Mouse (Mus musculus) hindbrain, embryonic 13.5 days (tissue): ENCODE results near the gene Snx33. TPM values are rescaled to one million over a fixed set of nuclear protein-coding genes. Genes with fewer than 3 reads are reported as not detected.
A peak's percentile ranks its signal among the peaks of the same experiment; 100 is the strongest.

Experiments used
- ATAC-seq: fragments of 200-750 bp; cut with Nextera tagmentation; 2 replicates; pipeline ENCODE4 v1.8.0; 2017; ENCODE audit warnings: moderate TSS enrichment; ENCODE audit not compliant: low FRiP score
- H3K27ac ChIP-seq: fragments of 300-500 bp; sonication (generic); 2 replicates; pipeline ENCODE4 v1.5.1; 2015; ENCODE audit warnings: inconsistent platforms, mild to moderate bottlenecking, moderate library complexity
- H3K27me3 ChIP-seq: fragments of 300-500 bp; sonication (generic); 2 replicates; pipeline ENCODE4 v1.6.1; 2015; ENCODE audit warnings: mild to moderate bottlenecking, inconsistent platforms
- H3K36me3 ChIP-seq: fragments of 300-500 bp; sonication (generic); 2 replicates; pipeline ENCODE4 v1.6.1; 2015; ENCODE audit warnings: mild to moderate bottlenecking, inconsistent platforms
- H3K4me1 ChIP-seq: fragments of 300-500 bp; sonication (generic); replicated peaks from 2 replicates; pipeline ENCODE4 v1.6.1; 2015; ENCODE audit warnings: inconsistent platforms
- H3K4me2 ChIP-seq: fragments of 300-500 bp; sonication (generic); 2 replicates; pipeline ENCODE4 v1.6.1; 2015; ENCODE audit warnings: inconsistent platforms, mild to moderate bottlenecking, moderate library complexity
- H3K4me3 ChIP-seq: fragments of 300-500 bp; sonication (generic); 2 replicates; pipeline ENCODE4 v1.5.1; 2015; ENCODE audit warnings: mild to moderate bottlenecking, inconsistent platforms
- H3K9ac ChIP-seq: fragments of 300-500 bp; sonication (generic); 2 replicates; pipeline ENCODE4 v1.6.1; 2015; ENCODE audit warnings: mild to moderate bottlenecking, inconsistent platforms
- H3K9me3 ChIP-seq: fragments of 300-500 bp; sonication (generic); 2 replicates; pipeline ENCODE4 v1.6.1; 2016; ENCODE audit warnings: inconsistent platforms
- WGBS: fragments of 180-500 bp; shearing (Covaris S2); methylation state at CpG from one replicate; pipeline ENCODE4 v1.1.7; 2015; 5-methylcytosine and 5-hydroxymethylcytosine counted together
- polyA plus RNA-seq: library from polyadenylated mRNA; unstranded; fragments of >200 nt; fragmentation: Nextera tagmentation; extraction: Ambion mirVana; gene quantifications from 2 replicates; pipeline ENCODE4 v1.2.1, GENCODE M21; 2015

The Snx33 gene
- polyA plus RNA-seq, 1 experiment from 2014 or later: 3.7 TPM

DNA sequence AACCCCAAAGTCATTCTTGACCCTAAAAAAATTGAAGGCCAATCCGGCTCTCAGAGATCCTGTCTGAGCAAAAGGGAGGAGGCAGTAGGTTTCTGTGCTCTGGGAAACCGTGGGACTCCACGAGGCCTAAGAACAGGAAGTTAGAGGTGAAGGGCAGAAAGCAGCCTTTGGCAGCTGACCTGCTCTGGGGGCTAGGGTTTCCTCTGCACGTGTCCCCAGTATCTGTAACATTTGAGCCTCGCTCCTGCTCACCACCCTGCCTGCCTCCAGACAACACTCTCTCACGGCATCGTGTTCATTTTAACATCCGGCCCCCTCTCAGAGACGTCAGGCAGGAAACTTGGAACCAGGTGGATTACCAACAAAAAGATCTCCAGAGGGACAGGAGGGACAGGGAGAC, 27.6 kb downstream of the Snx33 start:
- no peak overlapping the region for H3K4me3 ChIP-seq
- ATAC-seq: no peak
- H3K36me3 ChIP-seq: no peaks in the 10 kb centered on the region
- 71% methylated on average over 9 of the region's 9 CpGs for WGBS
- no peak overlapping the region for H3K9ac ChIP-seq
- peaks cover 5% of the 10 kb centered on the region; the same call in 1 of the 2 replicates for H3K4me1 ChIP-seq
- no peak overlapping the region for H3K27ac ChIP-seq
- no peaks in the 10 kb centered on the region; the same call in 1 of the 2 replicates for H3K27me3 ChIP-seq
- no peaks in the 10 kb centered on the region for H3K9me3 ChIP-seq
- no peak overlapping the region for H3K4me2 ChIP-seq

- Histone ChIP-seq H3K36me3 (no peaks in the 10 kb centered on the region), H3K4me2 (no peak overlapping the region), H3K9ac (no peak overlapping the region), H3K4me3 (no peak overlapping the region), H3K27ac (no peak overlapping the region), H3K27me3 (no peaks in the 10 kb centered on the region; the same call in 1 of the 2 replicates), H3K4me1 (peaks cover 5% of the 10 kb centered on the region; the same call in 1 of the 2 replicates), H3K9me3 (no peaks in the 10 kb centered on the region)
- ATAC-seq: no peak
Measured at GRCm38 (mm10) chr9:56900060-56900459, 28.1 kb downstream of the Snx33 start.

- H3K27me3 ChIP-seq: no peaks in the 10 kb centered on the region; the same call in 1 of the 2 replicates
- WGBS: 65% methylated on average over 11 of the region's 11 CpGs
- no peaks in the 10 kb centered on the region for H3K9me3 ChIP-seq
- no peak overlapping the region for H3K4me3 ChIP-seq
- ATAC-seq: no peak
- no peak overlapping the region for H3K27ac ChIP-seq
- no peak overlapping the region for H3K4me2 ChIP-seq
- no peaks in the 10 kb centered on the region for H3K36me3 ChIP-seq
- H3K4me1 ChIP-seq: peaks cover 5% of the 10 kb centered on the region; the same call in 1 of the 2 replicates
- H3K9ac ChIP-seq: no peak overlapping the region
Measured at GRCm38 (mm10) chr9:56899409-56899808, 28.8 kb downstream of the Snx33 start.

GRCm38 (mm10) chr9:56896779-56897178, 31.4 kb downstream of the Snx33 start:
- peaks cover 11% of the 10 kb centered on the region; the same call in 1 of the 2 replicates for H3K27me3 ChIP-seq
- no peaks in the 10 kb centered on the region for H3K9me3 ChIP-seq
- no peak for ATAC-seq
- H3K4me3 ChIP-seq: no peak overlapping the region
- WGBS: 95% methylated on average over 12 of the region's 12 CpGs
- peaks cover 22% of the 10 kb centered on the region for H3K4me1 ChIP-seq
- H3K9ac ChIP-seq: no peak overlapping the region
- no peak overlapping the region for H3K4me2 ChIP-seq
- no peaks in the 10 kb centered on the region for H3K36me3 ChIP-seq
- no peak overlapping the region for H3K27ac ChIP-seq

GRCm38 (mm10) chr9:56894006-56894405, 34.2 kb downstream of the Snx33 start:
- no peak for ATAC-seq
- 16% methylated on average over 3 of the region's 3 CpGs for WGBS
- H3K27me3 ChIP-seq: peaks cover 15% of the 10 kb centered on the region; the same call in 1 of the 2 replicates
- no peak overlapping the region for H3K4me2 ChIP-seq
- no peaks in the 10 kb centered on the region for H3K9me3 ChIP-seq
- H3K27ac ChIP-seq: no peak overlapping the region
- no peak overlapping the region for H3K4me3 ChIP-seq
- peaks cover 26% of the 10 kb centered on the region for H3K4me1 ChIP-seq
- H3K9ac ChIP-seq: peak overlapping the region; percentile 19; the same call in 1 of the 2 replicates
- no peaks in the 10 kb centered on the region for H3K36me3 ChIP-seq

DNA sequence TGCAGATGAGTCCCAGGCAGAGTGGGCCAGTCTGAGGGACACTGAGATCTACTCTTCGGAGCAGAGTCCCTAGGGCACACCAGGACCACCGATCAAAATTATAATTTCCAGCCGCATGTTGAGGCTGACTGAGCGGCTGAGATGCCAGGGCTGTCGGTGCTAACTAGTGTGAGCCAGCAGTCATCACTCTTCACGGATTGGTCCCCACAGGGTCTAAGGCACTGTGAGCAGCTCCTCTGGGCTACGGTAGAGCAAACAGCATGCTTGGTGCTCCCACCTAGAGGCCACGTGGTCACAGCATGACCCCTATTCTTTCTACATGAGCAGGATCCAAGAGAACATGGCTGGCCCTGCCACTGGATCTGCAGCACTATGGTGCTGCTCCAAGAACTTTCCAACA, 34.9 kb downstream of the Snx33 start:
- Histone ChIP-seq H3K27ac (no peak overlapping the region), H3K9ac (peak overlapping the region; percentile 19; the same call in 1 of the 2 replicates), H3K27me3 (peaks cover 15% of the 10 kb centered on the region; the same call in 1 of the 2 replicates), H3K4me2 (no peak overlapping the region), H3K36me3 (no peaks in the 10 kb centered on the region), H3K4me3 (no peak overlapping the region), H3K4me1 (peaks cover 26% of the 10 kb centered on the region), H3K9me3 (no peaks in the 10 kb centered on the region)
- no peak for ATAC-seq
- 49% methylated on average over 8 of the region's 8 CpGs for WGBS

DNA sequence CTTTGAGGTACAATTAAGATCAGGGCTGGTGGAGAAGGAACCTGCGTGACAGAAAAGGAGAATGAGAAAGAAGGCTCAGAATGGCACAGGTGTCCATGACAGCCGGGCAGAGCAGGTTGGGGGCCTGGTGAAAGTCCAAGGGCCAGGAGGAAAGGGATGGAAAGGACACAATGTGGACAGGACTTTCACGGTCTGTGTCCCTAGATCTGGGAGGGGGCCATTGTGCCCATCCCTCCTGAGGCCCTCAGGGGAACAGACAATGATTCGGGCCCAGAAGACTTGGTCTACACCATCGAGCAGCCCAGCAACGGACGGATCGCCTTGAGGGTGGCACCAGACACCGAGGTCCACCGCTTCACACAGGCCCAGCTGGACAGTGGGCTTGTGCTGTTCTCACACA, 36.1 kb downstream of the Snx33 start:
- H3K4me1 ChIP-seq: peaks cover 26% of the 10 kb centered on the region
- H3K27ac ChIP-seq: no peak overlapping the region
- no peaks in the 10 kb centered on the region for H3K9me3 ChIP-seq
- H3K4me3 ChIP-seq: no peak overlapping the region
- H3K9ac ChIP-seq: peak overlapping the region; percentile 53; the same call in 1 of the 2 replicates
- H3K27me3 ChIP-seq: peaks cover 15% of the 10 kb centered on the region; the same call in 1 of the 2 replicates
- ATAC-seq: no peak
- WGBS: 87% methylated on average over 10 of the region's 10 CpGs
- no peaks in the 10 kb centered on the region for H3K36me3 ChIP-seq
- H3K4me2 ChIP-seq: no peak overlapping the region

DNA sequence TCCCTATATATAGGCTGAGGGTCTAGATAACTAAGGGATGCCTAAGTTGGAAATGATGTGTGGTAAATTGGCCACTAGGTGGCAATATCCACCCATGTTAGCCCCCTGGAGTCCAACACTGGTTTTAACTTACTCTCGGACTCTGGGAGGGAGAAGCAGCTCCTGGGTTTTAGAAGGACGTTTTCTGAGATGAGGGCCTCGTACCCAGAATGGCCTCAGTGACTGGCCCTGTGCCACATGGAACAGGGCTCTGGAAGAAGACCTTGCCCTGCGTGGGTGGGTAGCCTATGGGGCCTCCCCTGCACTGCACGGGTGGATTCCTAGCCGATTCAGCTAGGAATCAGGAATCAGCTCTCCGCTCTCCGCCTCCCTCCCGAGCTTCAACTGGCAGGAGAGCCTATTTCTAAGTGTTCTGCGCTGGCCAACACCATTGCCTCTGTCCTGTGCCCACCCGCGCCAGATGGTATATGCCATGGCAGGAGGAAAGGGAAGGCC, 36.6 kb downstream of the Snx33 start:
- peak; percentile 55 for ATAC-seq
- Histone ChIP-seq H3K4me2 (peak overlapping the region; percentile 38), H3K27ac (no peak overlapping the region), H3K9me3 (no peaks in the 10 kb centered on the region), H3K4me3 (peak overlapping the region; percentile 22; the same call in 1 of the 2 replicates), H3K27me3 (peaks cover 15% of the 10 kb centered on the region; the same call in 1 of the 2 replicates), H3K4me1 (peaks cover 26% of the 10 kb centered on the region), H3K36me3 (no peaks in the 10 kb centered on the region), H3K9ac (peak overlapping the region; percentile 53)
- 33% methylated on average over 12 of the region's 12 CpGs for WGBS

DNA sequence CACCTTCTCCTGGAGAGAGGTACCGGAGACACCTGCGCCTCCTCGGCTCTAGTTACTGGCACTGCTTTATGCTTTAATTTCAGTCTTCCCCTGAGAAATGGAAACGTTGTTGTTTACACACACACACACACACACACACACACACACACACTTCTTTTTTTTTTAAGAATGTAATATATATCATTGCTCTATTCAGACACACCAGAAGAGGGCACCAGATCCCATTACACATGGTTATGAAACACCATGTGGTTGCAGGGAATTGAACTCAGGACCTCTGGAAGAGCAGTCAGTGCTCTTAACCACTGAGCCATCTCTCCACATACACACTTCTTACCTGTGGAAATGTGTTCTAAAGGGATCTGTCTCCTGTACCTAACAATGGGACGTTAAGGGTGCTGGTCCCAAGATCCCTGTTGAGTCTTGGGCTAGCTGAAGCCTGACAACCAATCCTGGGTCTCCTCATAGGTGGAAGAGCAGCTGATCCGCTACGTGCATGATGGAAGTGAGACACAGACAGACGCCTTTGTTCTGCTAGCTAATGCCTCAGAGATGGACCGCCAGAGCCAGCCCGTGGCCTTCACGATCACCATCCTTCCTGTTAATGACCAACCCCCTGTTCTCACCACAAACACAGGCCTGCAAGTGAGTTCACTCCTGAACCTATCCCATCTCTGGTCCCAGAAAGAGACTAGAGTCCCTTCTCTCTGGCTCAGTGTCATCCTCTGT, 37.5 kb downstream of the Snx33 start:
- WGBS: 73% methylated on average over 11 of the region's 11 CpGs

DNA sequence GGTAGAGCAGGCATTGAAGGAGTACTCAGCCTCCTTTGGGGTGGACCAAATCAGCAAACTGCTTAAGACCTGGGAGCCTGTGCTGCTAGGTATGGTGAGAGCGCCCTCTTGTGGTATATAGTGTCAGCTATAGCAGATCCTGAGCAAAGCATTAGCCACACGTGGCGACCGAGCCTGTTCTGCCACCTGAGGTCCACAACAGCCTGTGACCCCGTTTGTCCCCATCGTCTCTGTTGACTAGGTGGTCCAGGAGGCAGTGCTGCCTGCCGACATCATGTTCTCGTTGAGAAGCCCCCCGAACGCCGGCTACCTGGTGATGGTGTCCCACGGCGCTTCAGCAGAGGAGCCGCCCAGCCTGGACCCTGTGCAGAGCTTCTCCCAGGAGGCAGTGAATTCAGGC, 38.4 kb downstream of the Snx33 start:
- peak; percentile 40; the same call in 1 of the 2 replicates for ATAC-seq
- H3K9me3 ChIP-seq: no peaks in the 10 kb centered on the region
- H3K4me1 ChIP-seq: peaks cover 26% of the 10 kb centered on the region
- H3K36me3 ChIP-seq: no peaks in the 10 kb centered on the region
- peak overlapping the region; percentile 54 for H3K4me2 ChIP-seq
- H3K4me3 ChIP-seq: peak overlapping the region; percentile 22; the same call in 1 of the 2 replicates
- 5% methylated on average over 14 of the region's 14 CpGs for WGBS
- H3K27me3 ChIP-seq: peaks cover 15% of the 10 kb centered on the region; the same call in 1 of the 2 replicates
- H3K27ac ChIP-seq: no peak overlapping the region
- H3K9ac ChIP-seq: peak overlapping the region; percentile 58

More for the DNA sequence above, 37.5 kb downstream of the Snx33 start:
- H3K4me1 ChIP-seq: peaks cover 26% of the 10 kb centered on the region
- H3K4me3 ChIP-seq: no peak overlapping the region
- no peaks in the 10 kb centered on the region for H3K9me3 ChIP-seq
- H3K27me3 ChIP-seq: peaks cover 15% of the 10 kb centered on the region; the same call in 1 of the 2 replicates
- H3K27ac ChIP-seq: no peak overlapping the region
- no peaks in the 10 kb centered on the region for H3K36me3 ChIP-seq
- no peak overlapping the region for H3K4me2 ChIP-seq
- no peak overlapping the region for H3K9ac ChIP-seq
- ATAC-seq: no peak

DNA sequence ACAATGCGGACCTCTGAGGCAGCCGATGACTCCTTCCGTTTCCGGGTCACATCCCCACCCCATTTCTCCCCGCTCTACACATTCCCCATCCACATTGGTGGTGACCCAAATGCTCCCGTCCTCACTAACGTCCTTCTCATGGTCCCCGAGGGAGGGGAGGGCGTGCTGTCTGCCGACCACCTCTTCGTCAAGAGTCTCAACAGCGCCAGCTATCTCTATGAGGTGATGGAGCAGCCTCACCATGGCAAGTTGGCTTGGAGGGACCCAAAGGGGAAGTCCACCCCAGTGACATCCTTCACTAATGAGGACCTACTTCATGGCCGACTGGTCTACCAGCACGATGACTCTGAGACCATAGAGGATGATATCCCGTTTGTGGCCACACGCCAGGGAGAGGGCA, 40.6 kb downstream of the Snx33 start:
- ATAC-seq: no peak
- no peaks in the 10 kb centered on the region for H3K36me3 ChIP-seq
- no peak overlapping the region for H3K4me3 ChIP-seq
- no peak overlapping the region for H3K9ac ChIP-seq
- peaks cover 11% of the 10 kb centered on the region; the same call in 1 of the 2 replicates for H3K27me3 ChIP-seq
- H3K9me3 ChIP-seq: no peaks in the 10 kb centered on the region
- no peak overlapping the region for H3K4me2 ChIP-seq
- WGBS: 95% methylated on average over 16 of the region's 16 CpGs
- peaks cover 12% of the 10 kb centered on the region for H3K4me1 ChIP-seq
- no peak overlapping the region for H3K27ac ChIP-seq

DNA sequence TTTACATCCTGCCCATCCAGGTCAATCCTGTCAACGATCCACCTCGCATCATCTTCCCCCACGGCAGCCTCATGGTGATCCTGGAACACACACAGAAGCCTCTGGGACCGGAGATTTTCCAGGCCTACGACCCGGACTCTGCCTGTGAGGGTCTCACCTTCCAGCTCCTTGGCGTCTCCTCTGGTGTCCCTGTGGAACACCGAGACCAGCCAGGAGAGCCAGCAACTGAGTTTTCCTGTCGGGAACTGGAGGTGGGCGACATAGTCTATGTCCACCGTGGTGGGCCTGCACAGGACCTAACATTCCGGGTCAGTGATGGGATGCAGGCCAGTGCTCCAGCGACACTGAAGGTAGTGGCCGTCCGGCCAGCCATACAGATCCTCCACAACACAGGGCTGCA, 41.6 kb downstream of the Snx33 start:
- Histone ChIP-seq H3K27ac (no peak overlapping the region), H3K27me3 (peaks cover 3% of the 10 kb centered on the region; the same call in 1 of the 2 replicates)

More for the DNA sequence above, 41.6 kb downstream of the Snx33 start:
- WGBS: 94% methylated on average over 15 of the region's 15 CpGs
- H3K9ac ChIP-seq: no peak overlapping the region
- H3K9me3 ChIP-seq: no peaks in the 10 kb centered on the region
- H3K4me2 ChIP-seq: no peak overlapping the region
- H3K4me3 ChIP-seq: no peak overlapping the region
- ATAC-seq: no peak
- no peaks in the 10 kb centered on the region for H3K36me3 ChIP-seq
- peaks cover 19% of the 10 kb centered on the region for H3K4me1 ChIP-seq
